Mouse (Mus musculus): ENCODE measurements around the gene Vmn1r62. TPM values are rescaled to one million over a fixed set of nuclear protein-coding genes. Genes with fewer than 3 reads are reported as not detected.
"Not testable (repeated sequence)": the region's sequence is repeated elsewhere in the genome, so short reads cannot be mapped to it uniquely, and the experiment has no call there.

Gene Vmn1r62
- not detected in 2 replicates for polyA plus RNA-seq (2014; fragmentation: Nextera tagmentation; extraction: Ambion mirVana)

- H3K9ac ChIP-seq (replicated peaks; ENCODE audit: low read length); H3K36me3 ChIP-seq (ENCODE audit: control insufficient read depth, insufficient read depth, low read length); H3K9me3 ChIP-seq (ENCODE audit: control insufficient read depth, low read length); H3K27ac ChIP-seq (replicated peaks; ENCODE audit: low read depth, low read length); H3K4me1 ChIP-seq (ENCODE audit: control insufficient read depth, insufficient read depth, low read length); DNase-seq; H3K4me2 ChIP-seq (ENCODE audit: low read length); ATAC-seq (ENCODE audit: low FRiP score, low TSS enrichment); H3K27me3 ChIP-seq (ENCODE audit: control insufficient read depth, insufficient read depth, low read length); H3K4me3 ChIP-seq (replicated peaks; ENCODE audit: low read depth, low read length): not testable (repeated sequence)
- WGBS, result no CpG with 5 or more reads among the region's 1 CpGs
These were observed at the start of gene Vmn1r62 for GRCm38 (mm10) chr7:5673331-5673730. TSS of gene Vmn1r62 (plus strand) at chr7:5673631.

Other genes with a start within 250 kb of the Vmn1r62 start
- gene Vmn1r59, start 216.9 kb upstream of the Vmn1r62 start, polyA plus RNA-seq (2014; fragmentation: Nextera tagmentation; extraction: Ambion mirVana), result not detected in 2 replicates
- not detected in 2 replicates for gene Vmn2r28, start 179.7 kb upstream of the Vmn1r62 start, polyA plus RNA-seq (2014; fragmentation: Nextera tagmentation; extraction: Ambion mirVana)
- gene Vmn1r60, start 126.3 kb upstream of the Vmn1r62 start, polyA plus RNA-seq (2014; fragmentation: Nextera tagmentation; extraction: Ambion mirVana), result not detected in 2 replicates
- gene Vmn1r61, start 60.3 kb upstream of the Vmn1r62 start, polyA plus RNA-seq (2014; fragmentation: Nextera tagmentation; extraction: Ambion mirVana), result not detected in 2 replicates
- gene Vmn1r63, start 131.8 kb downstream of the Vmn1r62 start, polyA plus RNA-seq (2014; fragmentation: Nextera tagmentation; extraction: Ambion mirVana), result not detected in 2 replicates
- not detected in 2 replicates for gene Vmn1r64, start 210.9 kb downstream of the Vmn1r62 start, polyA plus RNA-seq (2014; fragmentation: Nextera tagmentation; extraction: Ambion mirVana)